Mouse (Mus musculus): ENCODE data around the gene AY761185.

DNA sequence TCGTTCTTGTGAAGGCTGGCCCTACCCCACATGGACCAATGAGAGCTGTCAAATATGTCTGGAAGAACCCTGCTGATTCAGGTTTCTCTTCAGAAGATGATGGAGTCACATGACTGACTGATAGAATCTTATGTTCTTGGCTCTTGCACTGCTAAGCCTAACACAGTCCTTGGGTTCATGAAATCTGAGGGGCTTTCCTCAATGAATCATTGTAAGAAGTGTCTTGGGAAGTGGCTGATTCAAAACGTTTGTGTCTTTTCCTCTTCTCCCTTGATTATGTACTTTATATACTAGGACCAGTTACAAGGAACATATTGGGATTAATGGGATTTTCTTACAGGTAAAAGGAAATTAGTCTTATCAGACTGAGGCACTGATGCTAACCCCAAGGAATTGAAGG, 42.0 kb downstream of the AY761185 start, which contains the start of gene Gm15056:
- TF ChIP-seq CTCF (IDR thresholded peaks at IDR 0.05; ENCODE audit: low read depth, low read length) (no peak), EP300 (IDR thresholded peaks at IDR 0.05; ENCODE audit: insufficient read depth, low read depth, low read length) (no peak)

All from ES-Bruce4 (cell line).